Mouse (Mus musculus) embryonic facial prominence, embryonic 15.5 days (tissue): Measurements from ENCODE around the gene Rho. TPM values are rescaled to one million over a fixed set of nuclear protein-coding genes. Genes with fewer than 3 reads are reported as not detected.

Experiments used
- ATAC-seq: fragments of 200-750 bp; cut with Nextera tagmentation; 2 replicates; pipeline ENCODE4 v1.8.0; 2017; ENCODE audit warnings: low read depth, moderate TSS enrichment; ENCODE audit not compliant: insufficient number of reproducible peaks, low FRiP score, low TSS enrichment
- H3K27ac ChIP-seq: fragments of 300-500 bp; sonication (generic); replicated peaks from 2 replicates; pipeline ENCODE4 v1.5.1; 2015; ENCODE audit warnings: mild to moderate bottlenecking, inconsistent platforms
- H3K27me3 ChIP-seq: fragments of 300-500 bp; sonication (generic); 2 replicates; pipeline ENCODE4 v1.6.1; 2015; ENCODE audit warnings: inconsistent platforms
- H3K36me3 ChIP-seq: fragments of 300-500 bp; sonication (generic); 2 replicates; pipeline ENCODE4 v1.6.1; 2015; ENCODE audit warnings: mild to moderate bottlenecking, inconsistent platforms
- H3K4me1 ChIP-seq: fragments of 300-500 bp; sonication (generic); 2 replicates; pipeline ENCODE4 v1.6.1; 2015; ENCODE audit warnings: inconsistent platforms
- H3K4me2 ChIP-seq: fragments of 300-500 bp; sonication (generic); replicated peaks from 2 replicates; pipeline ENCODE4 v1.6.1; 2015; ENCODE audit warnings: mild to moderate bottlenecking, inconsistent platforms
- H3K4me3 ChIP-seq: fragments of 300-500 bp; sonication (generic); replicated peaks from 2 replicates; pipeline ENCODE4 v1.5.1; 2015; ENCODE audit warnings: mild to moderate bottlenecking, inconsistent platforms
- H3K9ac ChIP-seq: fragments of 300-500 bp; sonication (generic); 2 replicates; pipeline ENCODE4 v1.6.1; 2015; ENCODE audit warnings: inconsistent platforms
- H3K9me3 ChIP-seq: fragments of 300-500 bp; sonication (generic); replicated peaks from 2 replicates; pipeline ENCODE4 v1.6.1; 2016; ENCODE audit warnings: inconsistent platforms
- WGBS: fragments of 180-500 bp; shearing (Covaris S2); methylation state at CpG from one replicate; pipeline ENCODE4 v1.1.7; 2015; 5-methylcytosine and 5-hydroxymethylcytosine counted together
- polyA plus RNA-seq: library from polyadenylated mRNA; unstranded; fragments of >200 nt; fragmentation: Nextera tagmentation; extraction: Ambion mirVana; gene quantifications from 2 replicates; pipeline ENCODE4 v1.2.1, GENCODE M21; 2015

Gene Rho
- polyA plus RNA-seq, 1 experiment from 2014 or later: 0.53 TPM

DNA sequence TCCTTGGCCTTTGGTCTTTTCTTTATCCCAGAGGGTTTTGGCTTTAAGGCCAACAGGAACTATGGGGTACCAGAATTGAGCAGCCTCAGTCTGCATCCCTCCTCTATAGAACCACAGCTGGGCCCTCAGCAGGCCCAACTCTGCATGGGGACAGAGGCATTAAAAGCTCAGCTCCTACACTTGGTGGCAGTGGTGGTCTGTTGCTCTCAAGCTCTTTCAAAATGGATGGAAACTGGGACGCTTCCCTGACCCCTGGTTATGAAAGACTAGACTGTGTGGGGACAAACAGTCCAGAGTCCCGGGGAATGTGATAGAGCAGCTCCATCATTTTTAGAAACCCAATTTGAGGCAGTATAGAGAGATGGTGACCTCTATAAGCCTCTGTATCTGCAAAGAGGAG, 6.5 kb downstream of the Rho start:
- Histone ChIP-seq H3K9ac (no peak overlapping the region), H3K27ac (no peak overlapping the region), H3K27me3 (no peaks in the 10 kb centered on the region), H3K9me3 (no peaks in the 10 kb centered on the region), H3K4me1 (no peaks in the 10 kb centered on the region), H3K4me2 (no peak overlapping the region), H3K36me3 (no peaks in the 10 kb centered on the region), H3K4me3 (no peak overlapping the region)
- ATAC-seq: no peak
- WGBS: 88% methylated on average over 2 of the region's 2 CpGs

DNA sequence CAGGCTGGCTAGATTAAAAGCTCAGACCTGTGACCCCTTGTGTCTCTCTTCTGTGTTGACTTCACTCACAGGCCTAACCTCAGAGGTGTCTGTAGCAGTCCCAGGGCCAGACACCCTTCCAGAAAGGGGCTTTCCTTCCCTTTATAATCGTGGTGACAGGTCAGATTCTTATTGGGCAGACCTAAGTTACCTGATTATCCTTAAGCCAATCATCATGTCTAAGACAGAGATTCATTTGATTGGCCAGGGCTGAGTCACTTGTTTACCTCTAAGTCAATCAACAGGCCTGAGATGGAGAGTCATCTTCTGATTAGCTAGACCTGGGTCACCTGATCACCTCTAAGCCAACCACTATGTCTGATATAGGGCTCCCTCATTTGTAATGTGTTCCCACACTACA, 7.2 kb downstream of the Rho start:
- no peaks in the 10 kb centered on the region for H3K27me3 ChIP-seq
- peaks cover 6% of the 10 kb centered on the region for H3K4me1 ChIP-seq
- 55% methylated on average over 1 of the region's 1 CpGs for WGBS
- H3K27ac ChIP-seq: no peak overlapping the region
- no peaks in the 10 kb centered on the region for H3K36me3 ChIP-seq
- H3K9me3 ChIP-seq: no peaks in the 10 kb centered on the region
- no peak for ATAC-seq
- no peak overlapping the region for H3K9ac ChIP-seq
- no peak overlapping the region for H3K4me2 ChIP-seq
- H3K4me3 ChIP-seq: no peak overlapping the region

DNA sequence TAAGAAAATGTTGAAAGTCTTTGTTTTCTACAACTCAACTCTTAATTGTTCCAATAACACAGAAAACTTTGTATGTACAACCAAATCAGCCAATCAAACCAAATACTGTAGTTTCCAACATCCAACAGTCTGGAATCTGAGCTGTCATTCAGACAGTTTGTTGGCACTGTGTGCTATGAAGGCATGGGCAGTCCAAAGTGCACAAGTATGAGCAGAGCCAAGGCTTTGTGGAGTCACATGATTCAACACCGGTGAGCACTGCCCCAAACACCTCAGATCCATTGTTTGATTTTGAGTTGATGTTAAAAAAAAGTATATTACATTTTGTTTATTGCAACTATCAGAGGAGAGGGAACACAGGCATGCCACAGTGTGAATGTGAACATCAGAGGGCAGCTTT, 9.1 kb downstream of the Rho start:
- no peak for ATAC-seq
- H3K4me2 ChIP-seq: no peak overlapping the region
- H3K36me3 ChIP-seq: no peaks in the 10 kb centered on the region
- H3K27ac ChIP-seq: no peak overlapping the region
- H3K27me3 ChIP-seq: no peaks in the 10 kb centered on the region
- peaks cover 10% of the 10 kb centered on the region for H3K4me1 ChIP-seq
- no peak overlapping the region for H3K4me3 ChIP-seq
- no peaks in the 10 kb centered on the region for H3K9me3 ChIP-seq
- no peak overlapping the region for H3K9ac ChIP-seq
- 59% methylated on average over 1 of the region's 1 CpGs for WGBS

DNA sequence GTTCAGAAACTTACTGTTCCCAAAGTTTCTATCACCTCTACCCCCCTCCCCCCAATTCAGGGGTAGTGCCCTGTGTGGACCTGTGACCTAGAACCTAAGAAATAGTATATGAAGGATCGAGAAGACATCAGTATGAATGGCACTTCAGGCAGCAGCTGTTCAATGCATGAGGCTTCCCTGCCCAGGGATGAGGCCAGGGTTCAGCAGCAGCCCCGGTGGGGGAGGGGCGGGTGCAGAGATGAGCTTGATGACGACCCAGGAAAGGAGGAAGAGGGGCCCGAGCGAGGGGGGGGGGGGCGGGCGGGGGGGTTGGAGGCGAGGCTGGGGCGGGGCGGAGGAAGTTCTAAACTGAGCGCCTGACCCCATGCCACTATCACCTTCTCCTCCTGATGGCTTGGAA, 9.6 kb downstream of the Rho start:
- Histone ChIP-seq H3K36me3 (no peaks in the 10 kb centered on the region), H3K9ac (no peak overlapping the region), H3K9me3 (no peaks in the 10 kb centered on the region), H3K4me2 (no peak overlapping the region), H3K4me3 (no peak overlapping the region), H3K4me1 (peaks cover 12% of the 10 kb centered on the region), H3K27ac (no peak overlapping the region), H3K27me3 (no peaks in the 10 kb centered on the region)
- no peak for ATAC-seq
- WGBS: 17% methylated on average over 7 of the region's 12 CpGs

DNA sequence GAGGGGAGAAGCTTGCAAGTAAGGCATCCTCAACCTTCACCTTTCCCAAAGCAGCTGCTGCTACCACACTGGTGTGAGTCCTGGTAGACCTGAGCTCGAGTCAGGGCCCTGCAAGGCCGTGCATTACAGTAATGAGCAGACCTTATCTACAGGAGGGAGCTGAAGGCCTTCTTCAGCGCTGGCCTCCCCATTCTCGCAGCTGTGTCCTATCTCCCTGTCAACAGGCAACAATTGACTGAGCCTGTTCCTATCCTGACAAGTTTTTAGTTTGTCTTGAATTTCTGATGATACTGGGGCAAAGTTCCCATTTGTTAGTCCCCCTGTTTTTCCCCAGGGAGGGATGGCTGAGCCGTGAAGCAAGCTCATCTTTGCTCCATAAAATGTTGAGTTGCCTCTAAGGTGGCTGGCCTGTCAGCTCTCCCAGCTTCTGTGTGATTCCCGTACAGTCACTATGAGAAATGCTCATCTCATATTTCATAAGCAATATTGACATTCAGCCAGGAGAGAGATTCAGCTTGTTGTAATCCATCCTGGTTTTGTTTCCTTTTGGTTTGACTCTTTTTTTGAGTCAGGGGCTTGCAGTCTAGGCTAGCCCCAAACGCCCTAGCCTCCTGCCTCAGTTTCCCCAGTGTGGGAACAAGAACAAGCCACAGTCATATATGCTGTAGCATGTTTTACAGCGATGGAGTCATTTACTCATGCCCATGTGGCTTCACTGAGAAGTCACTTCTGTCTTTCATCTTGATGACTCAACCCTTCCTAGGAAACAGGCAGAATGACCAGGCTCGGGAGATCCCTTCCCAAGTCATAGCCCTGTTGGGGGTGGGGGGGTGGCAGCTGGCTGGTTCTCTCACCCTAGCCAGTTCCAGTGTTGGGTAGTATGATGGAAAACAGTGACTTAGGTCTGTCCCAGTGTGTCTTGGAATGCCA, 12.2 kb downstream of the Rho start:
- Histone ChIP-seq H3K4me1 (peaks cover 18% of the 10 kb centered on the region), H3K4me3 (no peak overlapping the region), H3K27ac (no peak overlapping the region), H3K4me2 (no peak overlapping the region), H3K9me3 (no peaks in the 10 kb centered on the region), H3K9ac (no peak overlapping the region), H3K36me3 (no peaks in the 10 kb centered on the region), H3K27me3 (no peaks in the 10 kb centered on the region)
- no peak for ATAC-seq
- 61% methylated on average over 9 of the region's 9 CpGs for WGBS

DNA sequence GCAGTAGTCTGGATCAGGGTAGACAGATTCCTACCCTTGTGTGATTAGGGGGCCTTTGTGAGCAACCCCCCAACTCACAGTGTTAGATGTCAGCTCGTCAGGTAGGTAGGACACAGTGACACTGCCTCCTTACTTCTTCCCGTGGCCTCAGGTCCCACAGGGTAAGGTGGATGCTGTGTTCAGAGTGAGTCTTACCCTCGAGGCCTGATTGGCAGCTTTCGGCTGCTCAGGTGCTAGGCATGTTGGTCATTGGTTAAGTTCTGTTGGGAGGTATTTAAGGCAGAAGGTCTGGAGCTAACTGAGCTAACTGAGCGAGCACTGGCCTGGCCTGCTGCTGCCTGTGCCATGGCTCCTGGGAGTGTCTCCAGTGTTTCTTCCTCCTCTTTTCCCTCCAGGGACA, 13.1 kb downstream of the Rho start, which contains the start of gene H1foo:
H1foo (plus strand) TSS at position 301 of the 400 bp plus-strand sequence.
- Histone ChIP-seq H3K4me2 (no peak within 1 kb of the TSS), H3K4me3 (no peak within 1 kb of the TSS), H3K36me3 (no peaks in the 10 kb centered on the region), H3K27ac (no peak within 1 kb of the TSS), H3K27me3 (no peaks in the 10 kb centered on the region), H3K4me1 (peaks cover 18% of the 10 kb centered on the region), H3K9me3 (no peaks in the 10 kb centered on the region), H3K9ac (no peak within 1 kb of the TSS)
- WGBS: 83% methylated on average over 5 of the region's 5 CpGs
- no peak for ATAC-seq

DNA sequence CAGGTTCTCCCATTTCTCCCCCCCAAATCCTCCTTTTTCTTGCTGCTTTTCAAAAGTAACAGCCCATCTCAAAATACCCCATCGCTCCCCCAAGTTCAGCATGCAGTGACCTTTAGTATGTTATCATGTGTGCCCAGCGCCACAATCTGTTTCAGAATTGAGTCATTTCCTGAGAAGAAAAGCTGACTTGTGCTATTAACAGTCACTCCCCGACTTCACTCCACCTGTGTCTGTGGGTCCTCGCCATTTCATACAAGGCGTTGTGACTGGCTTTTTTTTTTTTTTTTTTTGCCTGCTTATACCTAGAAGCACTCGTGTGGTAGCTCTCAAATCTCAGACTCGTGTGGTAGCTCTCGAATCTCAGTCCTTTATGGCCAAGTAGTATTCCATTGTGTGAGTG, 14.1 kb downstream of the Rho start:
- Histone ChIP-seq H3K4me3 (no peak overlapping the region), H3K4me2 (no peak overlapping the region), H3K27ac (no peak overlapping the region), H3K4me1 (peaks cover 18% of the 10 kb centered on the region), H3K36me3 (no peaks in the 10 kb centered on the region), H3K9ac (no peak overlapping the region), H3K27me3 (no peaks in the 10 kb centered on the region), H3K9me3 (no peaks in the 10 kb centered on the region)
- no peak for ATAC-seq
- 81% methylated on average over 8 of the region's 8 CpGs for WGBS

DNA sequence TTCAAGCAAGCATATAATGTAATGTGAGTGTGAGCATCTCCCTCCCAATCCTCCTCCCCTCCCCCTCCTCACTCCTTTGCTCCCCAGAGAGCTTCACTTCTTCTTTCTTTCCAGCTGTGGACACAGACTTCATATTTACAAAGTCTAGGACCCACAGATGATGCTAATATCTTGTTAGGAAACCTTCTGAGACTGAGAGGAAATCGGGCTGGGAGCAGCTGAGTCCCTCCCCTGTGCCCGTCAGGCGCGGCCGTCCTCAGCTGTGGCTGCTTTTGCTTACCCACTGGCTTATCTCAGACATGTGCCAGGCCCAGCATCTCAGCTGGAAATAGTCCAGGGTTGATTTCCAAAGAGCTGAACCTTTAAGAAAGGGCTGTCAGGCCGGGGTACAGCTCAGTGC, 14.8 kb downstream of the Rho start:
- ATAC-seq: no peak
- no peaks in the 10 kb centered on the region for H3K27me3 ChIP-seq
- H3K4me1 ChIP-seq: peaks cover 18% of the 10 kb centered on the region
- WGBS: 42% methylated on average over 6 of the region's 6 CpGs
- no peak overlapping the region; the same call in 1 of the 2 replicates for H3K27ac ChIP-seq
- no peaks in the 10 kb centered on the region for H3K36me3 ChIP-seq
- H3K9me3 ChIP-seq: no peaks in the 10 kb centered on the region
- H3K4me3 ChIP-seq: no peak overlapping the region
- no peak overlapping the region for H3K9ac ChIP-seq
- H3K4me2 ChIP-seq: no peak overlapping the region

DNA sequence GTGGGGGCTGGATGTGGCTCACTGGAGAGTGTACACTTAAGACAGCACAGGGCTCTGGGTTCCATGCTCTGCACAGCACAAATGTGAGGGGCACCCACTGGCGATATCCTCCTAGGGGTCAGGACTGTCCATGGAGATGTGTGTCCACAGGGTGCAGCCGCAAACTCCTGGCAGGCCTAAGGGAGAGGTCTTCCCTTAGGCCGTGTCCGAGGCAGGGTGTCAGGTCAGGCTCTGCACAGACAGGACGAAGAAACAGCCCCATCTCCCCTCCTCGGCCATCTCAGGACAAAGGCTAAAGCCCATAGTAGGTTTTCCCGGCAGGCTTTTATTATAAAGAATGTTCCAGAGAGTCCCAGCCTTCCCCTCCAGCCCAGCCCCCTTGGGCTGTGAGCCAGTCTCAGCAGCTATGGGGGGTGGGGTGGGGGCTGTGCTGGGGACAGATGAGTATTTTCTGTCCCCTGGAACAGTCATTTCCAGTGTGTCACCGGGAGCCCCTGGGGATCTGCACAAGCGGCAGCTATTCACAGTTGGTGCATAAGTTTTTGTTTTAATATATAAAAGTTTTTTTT, 23.0 kb downstream of the Rho start:
- Histone ChIP-seq H3K27me3 (no peaks in the 10 kb centered on the region), H3K27ac (peak overlapping the region; percentile 59; the same call in 1 of the 2 replicates), H3K4me3 (no peak overlapping the region), H3K9ac (no peak overlapping the region), H3K36me3 (0 out of 2 replicates have a peak, but pooled peaks cover 3% of the 10 kb centered on the region), H3K4me2 (no peak overlapping the region), H3K4me1 (peaks cover 59% of the 10 kb centered on the region), H3K9me3 (no peaks in the 10 kb centered on the region; the same call in 1 of the 2 replicates)
- WGBS: 60% methylated on average over 9 of the region's 9 CpGs
- ATAC-seq: no peak

DNA sequence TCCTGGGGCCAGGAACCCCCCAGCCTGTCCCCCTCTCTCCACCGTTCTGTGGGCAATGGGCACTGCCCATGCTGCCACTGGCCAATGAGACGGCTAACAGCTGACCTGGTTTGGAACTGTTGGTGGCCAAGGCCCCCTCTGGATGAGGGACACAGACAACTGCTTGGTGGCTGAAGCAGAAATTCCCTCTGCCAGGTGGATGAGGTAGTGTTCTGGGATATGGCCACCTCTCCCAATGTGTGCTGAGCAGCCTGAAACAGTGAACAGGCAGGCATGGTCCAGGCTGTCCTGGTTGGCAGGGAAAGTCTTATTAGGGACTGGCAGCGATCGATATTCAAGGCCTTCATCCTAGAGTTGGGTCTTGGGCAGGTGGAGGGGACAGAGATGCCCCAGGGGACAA, 23.6 kb downstream of the Rho start:
- H3K27ac ChIP-seq: peak overlapping the region; percentile 59; the same call in 1 of the 2 replicates
- no peak for ATAC-seq
- H3K27me3 ChIP-seq: no peaks in the 10 kb centered on the region
- WGBS: 78% methylated on average over 4 of the region's 4 CpGs
- no peaks in the 10 kb centered on the region; the same call in 1 of the 2 replicates for H3K9me3 ChIP-seq
- H3K9ac ChIP-seq: no peak overlapping the region
- H3K36me3 ChIP-seq: 0 out of 2 replicates have a peak, but pooled peaks cover 3% of the 10 kb centered on the region
- no peak overlapping the region for H3K4me2 ChIP-seq
- no peak overlapping the region for H3K4me3 ChIP-seq
- H3K4me1 ChIP-seq: peaks cover 65% of the 10 kb centered on the region

DNA sequence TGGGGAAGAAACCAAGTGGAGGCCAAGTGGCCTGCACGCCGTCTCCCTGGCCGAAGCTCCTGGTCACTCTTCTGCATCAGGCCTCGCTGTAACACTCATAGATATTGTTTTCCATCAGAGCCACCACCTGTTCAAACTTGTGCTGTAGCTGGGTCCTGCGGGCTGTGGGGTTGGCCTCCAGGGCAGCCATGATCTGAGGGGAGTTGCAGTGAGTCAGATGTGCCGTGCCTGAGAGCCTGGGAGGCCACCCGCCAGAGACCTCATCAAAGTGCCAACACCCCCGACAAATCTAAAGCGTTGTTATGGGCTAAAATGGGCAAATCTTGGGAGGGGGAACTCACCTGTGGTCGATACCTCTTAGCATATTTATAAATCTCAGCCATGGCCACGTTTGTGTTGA, 24.1 kb downstream of the Rho start:
- H3K4me2 ChIP-seq: no peak overlapping the region
- 70% methylated on average over 11 of the region's 11 CpGs for WGBS
- no peak for ATAC-seq
- peaks cover 69% of the 10 kb centered on the region for H3K4me1 ChIP-seq
- no peak overlapping the region for H3K4me3 ChIP-seq
- 0 out of 2 replicates have a peak, but pooled peaks cover 3% of the 10 kb centered on the region for H3K36me3 ChIP-seq
- no peaks in the 10 kb centered on the region; the same call in 1 of the 2 replicates for H3K9me3 ChIP-seq
- H3K9ac ChIP-seq: no peak overlapping the region
- no peak overlapping the region for H3K27ac ChIP-seq
- H3K27me3 ChIP-seq: no peaks in the 10 kb centered on the region
